Mouse (Mus musculus): ENCODE results near the gene Gng12. TPM values are rescaled to one million over a fixed set of nuclear protein-coding genes. Genes with fewer than 3 reads are reported as not detected.

Gene Gng12
- polyA plus RNA-seq, 1 experiment, result 73.9 TPM

DNA sequence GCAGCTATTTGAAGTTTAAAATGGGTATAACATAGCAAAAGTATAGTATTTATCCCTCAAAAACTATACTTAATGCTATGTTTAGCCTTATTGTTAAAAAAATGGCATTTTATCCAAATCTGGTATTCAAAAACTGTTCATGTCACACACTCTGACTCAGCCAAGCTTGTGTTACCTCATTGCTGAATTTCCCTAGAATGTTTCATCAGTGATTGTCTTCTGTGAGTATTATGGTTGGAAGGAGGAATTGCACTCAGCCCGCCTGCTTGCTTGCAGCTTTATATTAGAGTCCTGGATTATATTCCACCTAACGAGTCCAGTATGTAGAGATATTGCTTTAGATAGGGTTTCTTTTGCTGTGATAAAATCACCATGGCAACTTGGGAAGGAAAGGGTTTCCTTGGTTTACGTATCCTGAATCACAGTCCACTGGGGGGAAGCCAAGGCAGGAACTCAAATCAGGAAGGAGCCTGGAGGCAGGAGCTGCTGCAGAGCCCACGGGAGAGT lies 144.8 kb downstream of the Gng12 start:
- Histone ChIP-seq H3K27ac (ENCODE audit: insufficient read depth, low read depth, low read length) (no peak overlapping the region), H3K4me3 (ENCODE audit: low read depth, low read length) (no peak overlapping the region), H3K4me1 (ENCODE audit: control insufficient read depth, insufficient read depth, insufficient read length, low read length) (no peaks in the 10 kb centered on the region; the same call in 1 of the 2 replicates), H3K36me3 (ENCODE audit: control insufficient read depth, insufficient read depth, low read length) (no peaks in the 10 kb centered on the region), H3K27me3 (ENCODE audit: control insufficient read depth, insufficient read depth, low read length) (no peaks in the 10 kb centered on the region)
- WGBS, result 76% methylated on average over 4 of the region's 4 CpGs
- TF ChIP-seq POLR2A (IDR thresholded peaks at IDR 0.05; ENCODE audit: low read depth, low read length) (no peak), CTCF (IDR thresholded peaks at IDR 0.05; ENCODE audit: extremely low read depth, insufficient read length, insufficient replicate concordance, low read depth, low read length) (no peak)

DNA sequence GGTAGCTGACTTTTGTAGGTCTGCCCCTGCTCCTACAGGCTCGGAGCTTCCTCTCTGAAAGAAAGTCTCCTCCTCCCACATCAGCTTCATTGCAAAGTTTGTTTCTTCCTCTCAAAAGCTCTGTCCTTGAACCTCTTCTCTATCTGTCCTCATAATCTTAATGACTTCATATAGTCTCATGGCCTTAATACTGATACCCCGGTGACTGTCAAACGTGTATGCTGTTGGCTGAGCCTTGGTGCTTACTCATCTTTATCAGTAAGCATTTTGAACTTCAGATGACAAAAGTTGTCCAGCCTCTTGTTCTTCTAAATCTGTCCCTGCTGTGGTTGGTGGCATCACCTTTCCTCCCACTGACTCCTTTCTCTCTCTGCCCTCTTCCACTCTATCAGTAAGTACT lies 149.2 kb downstream of the Gng12 start:
- Histone ChIP-seq H3K27ac (ENCODE audit: insufficient read depth, low read depth, low read length) (no peak overlapping the region), H3K4me1 (ENCODE audit: control insufficient read depth, insufficient read depth, insufficient read length, low read length) (no peaks in the 10 kb centered on the region), H3K4me3 (ENCODE audit: low read depth, low read length) (no peak overlapping the region), H3K27me3 (ENCODE audit: control insufficient read depth, insufficient read depth, low read length) (no peaks in the 10 kb centered on the region), H3K36me3 (ENCODE audit: control insufficient read depth, insufficient read depth, low read length) (no peaks in the 10 kb centered on the region)
- TF ChIP-seq CTCF (IDR thresholded peaks at IDR 0.05; ENCODE audit: extremely low read depth, insufficient read length, insufficient replicate concordance, low read depth, low read length) (no peak), POLR2A (IDR thresholded peaks at IDR 0.05; ENCODE audit: low read depth, low read length) (no peak)
- 49% methylated on average over 3 of the region's 3 CpGs for WGBS

DNA sequence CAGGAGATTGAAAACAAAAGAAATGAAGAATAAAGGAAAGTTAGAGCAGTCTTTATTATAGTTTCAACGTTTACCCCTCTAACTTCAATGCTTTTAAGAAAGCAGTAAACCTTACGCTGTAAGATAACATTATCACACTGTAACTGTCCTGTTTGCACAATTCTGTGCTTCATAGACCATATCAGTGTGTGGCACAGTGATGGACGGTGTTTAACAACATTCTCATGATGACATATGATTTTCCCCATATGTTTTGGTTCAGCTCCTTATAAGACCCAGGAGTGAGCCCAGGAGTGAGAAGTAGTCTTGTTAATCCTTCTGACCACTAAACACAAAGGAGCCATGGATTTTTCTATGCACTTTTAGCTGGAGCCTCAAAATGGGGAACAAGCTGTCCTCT lies 150.7 kb downstream of the Gng12 start:
- 61% methylated on average over 3 of the region's 3 CpGs for WGBS
- TF ChIP-seq CTCF (IDR thresholded peaks at IDR 0.05; ENCODE audit: extremely low read depth, insufficient read length, insufficient replicate concordance, low read depth, low read length) (no peak), POLR2A (IDR thresholded peaks at IDR 0.05; ENCODE audit: low read depth, low read length) (no peak)
- Histone ChIP-seq H3K4me1 (ENCODE audit: control insufficient read depth, insufficient read depth, insufficient read length, low read length) (no peaks in the 10 kb centered on the region), H3K27me3 (ENCODE audit: control insufficient read depth, insufficient read depth, low read length) (no peaks in the 10 kb centered on the region), H3K27ac (ENCODE audit: insufficient read depth, low read depth, low read length) (no peak overlapping the region), H3K36me3 (ENCODE audit: control insufficient read depth, insufficient read depth, low read length) (no peaks in the 10 kb centered on the region), H3K4me3 (ENCODE audit: low read depth, low read length) (no peak overlapping the region)

DNA sequence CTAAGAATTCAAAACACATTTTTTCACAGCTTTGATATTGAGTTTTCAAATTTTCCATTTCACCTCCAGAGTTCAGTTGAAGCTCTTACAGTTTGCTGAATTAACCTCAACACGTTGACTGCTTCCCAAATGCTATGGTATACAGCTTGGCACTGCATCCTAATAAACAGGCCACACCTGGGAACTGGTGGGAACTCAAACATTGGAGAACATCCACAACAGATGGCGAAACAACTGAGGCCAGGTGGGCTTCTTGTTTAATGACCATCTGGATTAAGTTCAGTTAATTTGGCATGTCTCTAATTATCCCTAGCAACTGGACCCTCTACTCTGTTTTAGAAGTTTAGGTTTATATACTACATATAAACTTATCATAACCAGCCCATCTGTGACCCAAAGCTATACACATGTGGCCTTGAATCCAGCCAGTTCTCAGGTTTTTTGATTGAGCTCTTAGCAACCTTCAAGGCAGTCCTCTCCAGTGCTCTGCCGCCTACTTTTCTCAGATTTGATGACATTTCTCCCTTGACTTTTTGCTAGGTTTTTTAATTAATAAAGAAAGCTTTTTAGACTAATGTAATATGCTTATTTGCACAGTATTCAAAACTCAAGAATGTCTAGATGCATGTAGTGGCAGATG lies 152.0 kb downstream of the Gng12 start:
- Histone ChIP-seq H3K27me3 (ENCODE audit: control insufficient read depth, insufficient read depth, low read length) (no peaks in the 10 kb centered on the region), H3K27ac (ENCODE audit: insufficient read depth, low read depth, low read length) (no peak overlapping the region), H3K36me3 (ENCODE audit: control insufficient read depth, insufficient read depth, low read length) (no peaks in the 10 kb centered on the region), H3K4me1 (ENCODE audit: control insufficient read depth, insufficient read depth, insufficient read length, low read length) (no peaks in the 10 kb centered on the region), H3K4me3 (ENCODE audit: low read depth, low read length) (no peak overlapping the region)
- WGBS, result 82% methylated on average over 3 of the region's 3 CpGs
- no peak for TF ChIP-seq CTCF (IDR thresholded peaks at IDR 0.05; ENCODE audit: extremely low read depth, insufficient read length, insufficient replicate concordance, low read depth, low read length)
- TF ChIP-seq POLR2A (IDR thresholded peaks at IDR 0.05; ENCODE audit: low read depth, low read length), result no peak

DNA sequence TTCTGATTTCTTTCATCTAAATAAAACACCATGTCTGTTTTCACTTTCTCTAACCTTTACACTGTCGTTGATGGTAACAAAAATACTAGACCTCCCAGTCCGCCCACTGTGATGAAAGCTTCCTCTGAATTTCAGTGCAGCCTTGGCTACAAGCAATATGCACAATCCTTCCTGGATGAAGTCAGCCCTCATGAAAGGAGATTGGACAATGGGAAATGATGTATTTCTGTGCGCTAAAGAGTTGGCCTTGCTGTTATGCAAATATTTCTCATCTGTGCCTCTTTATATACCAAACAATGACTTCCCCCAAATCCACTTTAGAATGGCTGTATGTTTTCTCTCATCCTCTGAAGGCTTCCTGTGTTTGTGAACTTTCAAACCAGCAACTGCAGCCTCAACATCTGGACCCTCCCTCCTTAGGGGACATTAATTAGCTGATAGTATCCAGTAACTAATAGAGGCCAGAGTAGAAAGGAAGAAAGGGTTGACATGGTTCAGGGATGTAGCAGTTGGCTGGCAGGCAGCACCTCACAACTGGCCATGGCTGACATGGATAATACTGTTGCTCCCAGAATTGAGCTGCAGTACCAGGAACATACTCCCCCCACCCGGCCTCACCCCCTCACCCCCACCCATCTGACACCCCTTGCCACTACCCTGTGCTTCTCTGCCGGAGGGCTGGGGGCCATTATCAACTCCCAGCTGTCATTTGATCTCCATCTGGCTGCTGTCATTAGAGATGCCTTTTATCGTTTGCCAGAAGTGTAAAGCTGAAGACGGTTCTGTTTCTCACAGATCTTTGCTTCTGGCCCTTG lies 152.9 kb downstream of the Gng12 start:
- H3K27ac ChIP-seq (ENCODE audit: insufficient read depth, low read depth, low read length), result no peak overlapping the region
- H3K4me1 ChIP-seq (ENCODE audit: control insufficient read depth, insufficient read depth, insufficient read length, low read length), result no peaks in the 10 kb centered on the region
- TF ChIP-seq CTCF (IDR thresholded peaks at IDR 0.05; ENCODE audit: extremely low read depth, insufficient read length, insufficient replicate concordance, low read depth, low read length) (no peak), POLR2A (IDR thresholded peaks at IDR 0.05; ENCODE audit: low read depth, low read length) (no peak)
- H3K36me3 ChIP-seq (ENCODE audit: control insufficient read depth, insufficient read depth, low read length), result no peaks in the 10 kb centered on the region
- 64% methylated on average over 7 of the region's 7 CpGs for WGBS
- no peaks in the 10 kb centered on the region for H3K27me3 ChIP-seq (ENCODE audit: control insufficient read depth, insufficient read depth, low read length)
- H3K4me3 ChIP-seq (ENCODE audit: low read depth, low read length), result no peak overlapping the region

DNA sequence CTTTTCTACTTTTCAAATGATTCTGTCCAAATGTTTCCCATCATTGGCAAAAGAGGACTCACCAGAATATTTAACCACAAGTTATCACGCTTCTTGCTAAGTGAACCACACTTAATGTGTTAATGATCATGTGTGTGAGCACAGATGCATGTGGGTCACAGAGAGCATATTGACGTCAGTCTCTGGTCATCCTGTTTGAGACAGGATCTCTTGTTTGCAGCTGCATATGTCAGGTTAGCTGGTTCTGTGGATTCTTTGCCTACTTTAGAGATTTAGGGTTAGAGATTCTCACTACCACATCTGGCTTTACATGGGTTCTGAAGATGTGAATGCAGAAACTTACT lies 153.5 kb downstream of the Gng12 start:
- no peak overlapping the region for H3K4me3 ChIP-seq (ENCODE audit: low read depth, low read length)
- 94% methylated on average over 2 of the region's 2 CpGs for WGBS
- no peaks in the 10 kb centered on the region for H3K4me1 ChIP-seq (ENCODE audit: control insufficient read depth, insufficient read depth, insufficient read length, low read length)
- TF ChIP-seq CTCF (IDR thresholded peaks at IDR 0.05; ENCODE audit: extremely low read depth, insufficient read length, insufficient replicate concordance, low read depth, low read length), result no peak
- no peak for TF ChIP-seq POLR2A (IDR thresholded peaks at IDR 0.05; ENCODE audit: low read depth, low read length)
- no peaks in the 10 kb centered on the region for H3K27me3 ChIP-seq (ENCODE audit: control insufficient read depth, insufficient read depth, low read length)
- no peak overlapping the region for H3K27ac ChIP-seq (ENCODE audit: insufficient read depth, low read depth, low read length)
- no peaks in the 10 kb centered on the region for H3K36me3 ChIP-seq (ENCODE audit: control insufficient read depth, insufficient read depth, low read length)

DNA sequence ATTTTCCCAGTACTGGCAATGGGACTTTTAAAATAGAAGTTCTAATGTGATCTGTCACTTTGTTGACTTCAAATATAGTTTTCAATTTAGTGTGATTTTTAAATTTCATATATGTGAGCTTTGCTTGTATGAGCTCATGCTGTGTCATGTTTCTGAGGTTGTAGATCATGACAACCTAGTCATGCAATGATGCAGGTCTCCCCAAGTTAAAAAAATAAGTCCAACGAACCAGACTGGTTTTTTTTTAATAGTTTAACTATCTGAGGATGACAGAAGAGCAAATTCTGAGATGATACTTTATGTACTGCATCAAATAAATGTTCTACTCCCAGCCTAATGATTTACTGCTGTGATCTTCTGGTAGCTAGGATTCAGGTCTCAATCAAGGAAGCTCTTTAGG lies 153.9 kb downstream of the Gng12 start:
- Histone ChIP-seq H3K4me1 (ENCODE audit: control insufficient read depth, insufficient read depth, insufficient read length, low read length) (no peaks in the 10 kb centered on the region), H3K27me3 (ENCODE audit: control insufficient read depth, insufficient read depth, low read length) (no peaks in the 10 kb centered on the region), H3K36me3 (ENCODE audit: control insufficient read depth, insufficient read depth, low read length) (no peaks in the 10 kb centered on the region), H3K27ac (ENCODE audit: insufficient read depth, low read depth, low read length) (no peak overlapping the region), H3K4me3 (ENCODE audit: low read depth, low read length) (no peak overlapping the region)
- no peak for TF ChIP-seq CTCF (IDR thresholded peaks at IDR 0.05; ENCODE audit: extremely low read depth, insufficient read length, insufficient replicate concordance, low read depth, low read length)
- no peak for TF ChIP-seq POLR2A (IDR thresholded peaks at IDR 0.05; ENCODE audit: low read depth, low read length)
- 81% methylated on average over 1 of the region's 1 CpGs for WGBS
